Mouse (Mus musculus): ENCODE data around the gene Nudcd2. TPM values are rescaled to one million over a fixed set of nuclear protein-coding genes. Genes with fewer than 3 reads are reported as not detected.

Nudcd2 gene
- polyA plus RNA-seq, 1 experiment = 29.1 TPM

DNA sequence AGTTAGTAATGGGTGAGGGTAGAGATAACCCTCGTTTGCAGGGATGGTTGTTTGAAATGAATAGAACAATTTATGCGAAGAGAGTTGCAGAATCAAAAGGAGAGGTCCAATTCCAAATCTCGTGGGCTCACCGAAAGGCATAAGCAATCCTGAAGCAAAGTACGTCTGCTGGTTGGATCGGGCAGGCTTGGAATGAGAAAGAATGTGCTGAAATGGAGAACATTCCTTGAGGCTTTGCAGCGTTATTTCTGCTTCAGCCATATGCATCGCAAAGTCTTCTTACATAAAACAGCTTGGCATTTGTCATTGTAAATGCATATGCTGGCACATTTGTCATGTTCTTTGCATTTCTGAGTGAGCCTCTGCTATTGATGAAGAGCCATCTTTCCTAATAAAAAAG, 50.9 kb downstream of the Nudcd2 start:
- Histone ChIP-seq H3K4me3 (ENCODE audit: insufficient read depth, low read depth, low read length) (no peak overlapping the region), H3K27ac (replicated peaks; ENCODE audit: low read depth, low read length) (no peak overlapping the region), H3K4me1 (ENCODE audit: control insufficient read depth, insufficient read depth, insufficient read length, low read length) (no peaks in the 10 kb centered on the region)

DNA sequence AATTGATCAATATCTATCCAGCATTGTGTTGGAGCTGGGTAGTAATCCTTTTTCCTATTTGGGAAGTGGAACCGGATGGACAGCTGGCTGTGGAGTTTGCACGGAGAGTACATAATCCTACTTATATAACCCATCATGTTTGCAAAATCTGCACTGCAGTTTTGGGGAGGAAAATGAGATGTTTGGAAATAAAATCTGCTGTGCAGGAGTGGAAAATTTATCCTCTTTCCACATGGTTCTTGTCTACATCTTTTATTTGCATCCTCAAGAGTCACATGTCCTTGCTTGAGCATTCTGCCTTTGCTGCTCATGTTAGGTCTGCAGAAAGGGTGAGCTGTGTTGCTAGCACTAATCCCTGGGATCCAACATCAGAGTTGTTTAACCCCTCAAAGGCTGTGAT, 53.4 kb downstream of the Nudcd2 start:
- H3K4me3 ChIP-seq (ENCODE audit: insufficient read depth, low read depth, low read length) = no peak overlapping the region
- no peak overlapping the region for H3K27ac ChIP-seq (replicated peaks; ENCODE audit: low read depth, low read length)
- no peaks in the 10 kb centered on the region for H3K4me1 ChIP-seq (ENCODE audit: control insufficient read depth, insufficient read depth, insufficient read length, low read length)

Other genes starting within 250 kb of the Nudcd2 start
- 52.2 and 86.1 TPM in 2 replicates for gene Mat2b, start 38.5 kb upstream of the Nudcd2 start, polyA plus RNA-seq (2012; ENCODE audit: insufficient read depth, insufficient read length, missing spikeins)
- not detected in 2 replicates for gene Hmmr, start 245 bp upstream of the Nudcd2 start, polyA plus RNA-seq (2012; ENCODE audit: insufficient read depth, insufficient read length, missing spikeins)
- gene Ccng1, start 21.6 kb downstream of the Nudcd2 start, polyA plus RNA-seq (2012; ENCODE audit: insufficient read depth, insufficient read length, missing spikeins) = 157 and 165 TPM in 2 replicates